Mouse (Mus musculus): Measurements from ENCODE around the gene Alg14. TPM values are rescaled to one million over a fixed set of nuclear protein-coding genes. Genes with fewer than 3 reads are reported as not detected.

The Alg14 gene
- total RNA-seq, 2 experiments from 2014 or later = 11.9 to 13.4 TPM

GRCm38 (mm10) chr3:121358285-121358684 is 66.7 kb downstream of the Alg14 start:
- intact Hi-C loops (cut with DNase I) = loop anchor here (5.0 kb wide), 1 partner anchor 46 kb away; no protein-coding TSS in a partner anchor

DNA sequence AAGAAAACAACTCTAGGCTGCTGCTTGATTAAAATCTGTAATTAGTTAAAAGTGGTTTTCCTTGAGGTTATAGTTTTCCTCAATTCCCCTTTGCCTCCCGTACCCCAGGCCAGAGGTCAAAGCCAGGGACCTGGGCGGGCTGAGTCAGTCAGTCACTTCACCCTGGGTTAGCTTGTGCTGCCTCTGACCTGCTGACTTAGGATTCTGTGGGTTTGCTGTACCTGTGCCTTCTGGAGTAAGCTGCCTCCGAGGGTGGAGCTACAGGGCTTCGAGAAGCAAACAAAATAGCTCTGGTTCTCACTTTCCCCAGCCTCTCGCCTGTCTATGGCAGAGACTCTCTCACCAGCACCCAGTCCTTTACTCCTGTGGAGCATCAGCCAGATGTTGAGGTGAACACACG is 67.3 kb downstream of the Alg14 start:
- intact Hi-C loops (cut with DNase I) = loop anchor here (5.0 kb wide), 1 partner anchor 47 kb away; no protein-coding TSS in a partner anchor

More at GRCm38 (mm10) chr3:121358285-121358684, 66.7 kb downstream of the Alg14 start:
- no peak for DNase-seq

GRCm38 (mm10) chr3:121359272-121359671 is 67.7 kb downstream of the Alg14 start:
- no peak for DNase-seq
- intact Hi-C loops (cut with DNase I) = loop anchor here (5.0 kb wide), 1 partner anchor 47 kb away; no protein-coding TSS in a partner anchor

More for the DNA sequence above, 67.3 kb downstream of the Alg14 start:
- no peak for DNase-seq

GRCm38 (mm10) chr3:121362002-121362401 is 70.4 kb downstream of the Alg14 start:
- no peak for DNase-seq
- intact Hi-C loops (cut with DNase I) = no loop called here

- intact Hi-C loops (cut with DNase I) = no loop called here
- DNase-seq = no peak
These were observed 72.8 kb downstream of the Alg14 start for GRCm38 (mm10) chr3:121364388-121364787.

- no peak for DNase-seq
- intact Hi-C loops (cut with DNase I) = no loop called here
These were observed 73.6 kb downstream of the Alg14 start for GRCm38 (mm10) chr3:121365131-121365530.

GRCm38 (mm10) chr3:121368616-121369015 is 77.0 kb downstream of the Alg14 start:
- DNase-seq = no peak
- intact Hi-C loops (cut with DNase I) = no loop called here

DNA sequence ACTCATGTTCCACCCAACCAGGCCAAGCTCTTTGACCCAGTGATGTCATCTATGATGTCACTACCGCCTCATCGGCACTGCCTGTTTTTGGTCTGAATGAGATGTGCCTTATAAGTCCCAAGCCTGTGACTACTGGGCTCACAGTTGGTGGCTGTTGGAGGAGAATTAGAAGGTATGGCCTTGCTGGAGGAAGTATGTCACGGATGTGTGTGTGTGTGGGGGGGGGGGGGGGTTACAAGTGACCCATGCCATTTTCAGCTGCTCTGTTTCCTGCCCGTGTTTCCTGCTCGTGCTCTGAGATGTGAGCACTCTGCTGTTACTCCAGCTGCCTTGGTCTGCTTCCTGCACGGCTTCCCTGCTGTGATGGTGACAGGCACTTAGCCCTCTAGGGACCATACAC is 77.9 kb downstream of the Alg14 start:
- no peak for DNase-seq
- intact Hi-C loops (cut with DNase I) = no loop called here

DNA sequence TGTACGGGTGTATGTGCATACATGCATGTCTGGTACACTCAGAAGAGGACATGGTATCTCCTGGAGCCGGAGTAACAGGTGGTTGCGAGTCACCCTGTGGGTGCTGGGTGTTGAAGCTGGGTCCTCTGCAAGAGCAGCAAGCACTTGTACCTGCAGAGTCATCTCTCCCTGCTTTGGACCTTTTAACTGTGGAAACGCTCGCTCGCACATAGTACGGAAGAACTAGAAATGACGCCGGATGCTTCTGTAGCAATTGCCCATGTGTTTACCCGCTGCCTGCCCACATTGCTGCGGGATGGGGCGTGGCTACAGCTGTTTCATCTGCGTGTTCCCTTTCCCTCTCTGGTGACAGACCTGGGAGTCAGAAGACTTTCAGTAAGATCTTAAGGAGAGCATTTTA is 78.7 kb downstream of the Alg14 start:
- DNase-seq = no peak
- intact Hi-C loops (cut with DNase I) = no loop called here

- intact Hi-C loops (cut with DNase I) = no loop called here
- DNase-seq = no peak
These were observed 79.4 kb downstream of the Alg14 start for GRCm38 (mm10) chr3:121370830-121371526.

- intact Hi-C loops (cut with DNase I) = no loop called here
- DNase-seq = no peak
These were observed 80.1 kb downstream of the Alg14 start for GRCm38 (mm10) chr3:121371527-121372220.

DNA sequence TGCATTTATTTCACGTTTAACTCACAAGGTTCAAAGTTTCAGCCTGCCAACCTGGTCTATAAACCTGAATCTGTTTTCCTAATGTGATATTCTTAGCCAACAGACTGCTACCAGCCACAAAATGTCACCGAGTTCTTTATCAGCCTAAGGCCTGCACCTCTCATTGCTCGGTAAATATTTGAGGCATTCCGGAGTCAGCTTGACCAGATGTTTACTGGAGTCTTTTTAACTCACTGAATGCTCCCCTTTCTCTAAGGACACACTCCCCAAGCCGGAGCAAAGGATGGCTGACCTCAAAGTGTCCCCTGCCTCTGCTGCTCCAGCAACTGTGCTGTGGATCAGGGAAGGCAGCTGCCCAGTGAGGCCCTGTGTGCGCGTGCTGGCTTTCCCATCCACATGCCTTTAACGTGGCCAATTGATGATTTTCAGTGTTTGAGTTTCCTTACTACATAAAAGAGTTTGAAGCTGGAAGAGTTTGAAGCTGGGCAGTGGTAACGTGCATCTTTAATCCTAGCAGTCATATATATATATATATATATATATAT is 82.4 kb downstream of the Alg14 start:
- DNase-seq = no peak
- intact Hi-C loops (cut with DNase I) = no loop called here

DNA sequence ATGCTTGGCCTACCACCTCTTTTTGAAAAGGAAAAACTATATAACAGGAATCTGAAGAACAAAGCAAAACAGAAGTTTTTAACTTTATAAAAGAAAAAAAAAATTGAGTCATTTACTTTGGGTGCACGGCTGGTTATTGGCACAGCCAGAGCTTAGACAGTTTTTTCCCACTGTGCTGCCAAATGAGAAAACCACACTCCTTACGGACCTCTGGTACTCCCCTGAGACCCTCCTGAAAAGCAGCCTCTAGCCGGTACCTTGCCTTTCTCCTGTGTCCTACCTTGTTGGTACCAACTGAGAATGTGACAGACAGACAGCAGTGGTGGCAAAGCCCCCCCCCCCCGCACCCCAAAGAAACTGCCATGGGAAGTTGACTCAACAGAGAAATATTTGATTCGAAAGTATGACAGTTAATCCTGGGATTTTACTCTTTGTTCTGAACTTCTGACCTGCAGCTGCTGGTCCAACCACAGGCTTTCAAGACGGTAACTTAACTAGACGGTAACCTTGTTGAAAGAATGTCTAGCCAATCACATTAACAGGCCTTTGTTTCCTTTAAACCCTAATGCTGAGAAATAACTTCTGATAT is 84.1 kb downstream of the Alg14 start:
- intact Hi-C loops (cut with DNase I) = no loop called here
- DNase-seq = no peak

- intact Hi-C loops (cut with DNase I) = no loop called here
- peak in 1 of 2 experiments; percentile 51 for DNase-seq
These were observed 87.4 kb downstream of the Alg14 start for GRCm38 (mm10) chr3:121378708-121379612.

DNA sequence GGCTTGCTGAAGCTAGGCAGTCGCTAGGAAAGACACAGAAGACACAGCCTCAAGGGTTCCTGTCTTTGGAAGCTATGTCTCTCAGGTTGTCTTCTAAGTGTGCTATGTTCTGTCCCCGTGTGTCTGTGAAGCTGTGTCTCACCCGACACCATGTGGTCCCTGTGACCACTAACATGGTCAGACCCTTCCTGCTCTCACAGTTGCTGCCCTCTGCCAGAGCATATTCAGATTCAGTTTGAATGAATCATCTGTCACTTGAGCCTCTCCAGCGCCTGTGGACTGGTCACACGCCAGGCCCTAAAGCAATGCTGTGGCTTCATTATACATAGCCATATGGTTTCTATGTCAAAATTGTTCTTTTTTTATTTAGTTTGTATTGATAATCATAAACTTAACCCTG is 88.1 kb downstream of the Alg14 start:
- DNase-seq = no peak
- intact Hi-C loops (cut with DNase I) = no loop called here

- intact Hi-C loops (cut with DNase I) = no loop called here
- no peak for DNase-seq
These were observed 96.0 kb downstream of the Alg14 start for GRCm38 (mm10) chr3:121387471-121388009.

GRCm38 (mm10) chr3:121389366-121389765 is 97.8 kb downstream of the Alg14 start:
- intact Hi-C loops (cut with DNase I) = no loop called here
- no peak for DNase-seq

DNA sequence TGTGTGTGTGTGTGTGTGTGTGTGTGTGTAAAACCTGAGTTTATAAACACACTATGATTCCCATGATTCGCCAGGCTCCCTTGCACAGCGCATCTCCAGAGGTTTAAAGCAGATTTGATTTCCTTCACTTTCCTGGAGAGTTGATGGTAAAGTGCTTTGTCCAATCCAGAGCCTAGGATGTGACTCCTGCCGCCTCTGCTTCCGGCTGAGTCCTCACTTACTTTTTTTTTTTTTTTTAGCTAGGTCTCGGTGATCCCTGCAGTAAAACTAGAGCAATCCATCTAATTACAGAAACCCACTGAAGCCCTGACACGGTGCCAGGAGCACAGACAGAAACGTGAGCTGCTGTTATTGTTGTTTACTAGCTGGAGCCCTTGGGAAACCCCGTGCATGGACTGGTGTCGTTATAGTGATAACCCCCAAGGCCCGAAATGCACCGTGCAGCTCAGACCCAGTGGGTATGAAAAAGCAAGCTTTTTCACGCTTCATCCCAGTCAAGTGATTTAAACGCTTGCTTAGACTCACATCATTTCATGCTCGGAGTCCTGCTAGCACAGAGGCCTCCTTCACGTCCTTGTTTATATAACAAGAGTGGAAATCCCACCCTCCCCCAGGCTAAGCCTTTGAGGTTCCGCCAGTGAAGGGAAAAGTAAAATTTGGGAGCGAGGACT is 98.4 kb downstream of the Alg14 start:
- intact Hi-C loops (cut with DNase I) = loop anchor here (2.0 kb wide), 1 partner anchor 37 kb away; the partner anchor contains the start of gene Cnn3
- peak in 1 of 2 experiments; percentile 18 for DNase-seq

DNA sequence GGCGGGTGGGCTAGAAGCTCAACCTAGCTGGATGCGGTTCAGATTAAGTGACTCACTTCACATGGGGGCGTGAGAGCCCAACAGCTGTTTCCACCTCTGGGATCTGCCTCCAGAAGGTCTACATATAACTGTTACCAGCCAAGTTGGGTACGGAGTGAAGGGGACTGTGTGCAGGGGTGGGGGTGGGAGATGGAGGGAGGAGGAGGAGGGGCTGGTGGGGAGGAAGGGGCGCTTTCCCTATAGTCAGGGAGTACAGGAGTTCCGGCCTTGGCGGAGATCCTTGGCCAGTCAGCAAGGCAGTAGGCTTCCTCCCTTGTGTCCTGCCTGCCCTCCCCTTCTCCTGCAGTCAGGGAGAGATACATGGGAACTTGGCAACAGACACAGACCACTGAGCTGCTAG is 99.2 kb downstream of the Alg14 start:
- intact Hi-C loops (cut with DNase I) = loop anchor here (2.0 kb wide), 1 partner anchor 36 kb away; the partner anchor contains the start of gene Cnn3
- no peak for DNase-seq

Measured in heart, postnatal 36 days (tissue).